Mouse (Mus musculus) megakaryocyte, embryonic 14.5 days (primary cell): Measurements from ENCODE around the gene Acsm2.

ENCODE experiments used
- FLI1 ChIP-seq: IDR thresholded peaks from 2 replicates; pipeline ENCODE4 v1.6.1; 2012; ENCODE audit warnings: low read length, inconsistent platforms, mixed read lengths
- GATA1 ChIP-seq: IDR thresholded peaks from 3 replicates; pipeline ENCODE4 v1.6.1; 2012; ENCODE audit warnings: mixed read lengths, low read length, inconsistent platforms, borderline replicate concordance

DNA sequence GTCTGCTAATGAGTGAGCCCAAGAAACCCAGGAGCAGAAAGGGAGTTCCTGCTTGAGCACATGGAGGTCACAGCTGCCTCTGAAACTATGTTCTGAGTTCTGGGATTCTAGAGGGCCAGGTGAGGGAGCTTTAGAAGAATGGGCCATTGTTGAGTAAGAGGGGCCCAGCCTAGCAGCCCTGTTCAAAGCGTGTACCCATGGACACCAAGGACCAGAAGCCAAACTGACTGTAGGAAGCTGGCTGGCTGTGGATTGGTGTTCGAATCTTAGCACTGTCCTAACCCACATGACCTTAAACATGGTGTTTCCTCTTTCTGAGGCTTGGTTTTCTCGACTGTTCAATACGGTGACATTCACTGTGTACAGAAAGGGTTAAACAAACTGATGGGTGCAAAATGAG, 30.8 kb upstream of the Acsm2 start, which contains the start of gene Pdilt:
- TF ChIP-seq GATA1 (no peak), FLI1 (no peak)
